Mouse (Mus musculus): ENCODE results near the gene Slc38a10.

GRCm38 (mm10) chr11:120183180-120183579 is 32.0 kb upstream of the Slc38a10 start:
- TF ChIP-seq CHD2 (IDR thresholded peaks at IDR 0.05; ENCODE audit: low read length) (no peak), JUND (IDR thresholded peaks at IDR 0.05; ENCODE audit: low read depth, low read length) (no peak), USF2 (IDR thresholded peaks at IDR 0.05; ENCODE audit: borderline replicate concordance in 1 of 2, insufficient read depth in 1 of 2, low read depth in 1 of 2, low read length in 2 of 2) (no peak)

Measured in MEL (cell line).